In genomic region chr1:133131561-133131905, GRCm38 (mm10) we compare ENCODE assay signal across 8 mouse cellular contexts. TPM values are rescaled to one million over a fixed set of nuclear protein-coding genes. Genes with fewer than 3 reads are reported as not detected.
DNase-seq lines count a peak whose midpoint lies in the region; ATAC-seq and TF ChIP-seq lines count a peak whose summit lies in the region.

No protein-coding gene starts in this region.

- TF ChIP-seq CTCF in Patski (IDR thresholded peaks at IDR 0.05), result no peak

- CTCF ChIA-PET in Patski (lab: Charles Lee), result no interaction called here

- DNase-seq in heart, adult 8-10 months (ENCODE audit: low spot score), result no peak
- no peak for DNase-seq in Patski (ENCODE audit: low read depth, low spot score)
- no peak for DNase-seq in hindbrain, embryonic 14.5 days (ENCODE audit: low spot score)
- DNase-seq in midbrain, embryonic 11.5 days (ENCODE audit: low spot score, missing footprints), result no peak
- DNase-seq in cerebellum, postnatal 36 days, result no peak
- DNase-seq in layer of hippocampus, adult 9-11 months, result no peak
- DNase-seq in ovary, adult 18-20 months (ENCODE audit: low spot score), result no peak

- in situ Hi-C loops in Patski (cut with MboI; ENCODE audit: low pct_unique_long_range_greater_than_20kb), result no loop called here

- ATAC-seq in heart, embryonic 16.5 days (replicated peaks; ENCODE audit: extremely low read depth, insufficient read depth, low FRiP score), result peak; percentile 62; the same call in 1 of the 2 replicates
- peak; percentile 24 for ATAC-seq in Patski
- ATAC-seq in hindbrain, embryonic 14.5 days (ENCODE audit: low FRiP score), result no peak
- ATAC-seq in midbrain, embryonic 11.5 days (ENCODE audit: low FRiP score), result no peak

- peak overlapping the region; percentile 87 for H3K4me3 ChIP-seq in heart, embryonic 16.5 days (ENCODE audit: low read length)
- H3K4me3 ChIP-seq in hindbrain, embryonic 14.5 days (replicated peaks; ENCODE audit: low read length), result peak overlapping the region; percentile 71
- H3K4me3 ChIP-seq in midbrain, embryonic 11.5 days (ENCODE audit: low read depth, low read length), result peak overlapping the region; percentile 94

- peak overlapping the region; percentile 100 for H3K9ac ChIP-seq in heart, embryonic 16.5 days (ENCODE audit: low read length)
- peak overlapping the region; percentile 90 for H3K9ac ChIP-seq in hindbrain, embryonic 14.5 days
- H3K9ac ChIP-seq in midbrain, embryonic 11.5 days (ENCODE audit: low read length), result peak overlapping the region; percentile 92

- peak overlapping the region; percentile 99 for H3K27ac ChIP-seq in heart, embryonic 16.5 days (ENCODE audit: low read length)
- peak overlapping the region; percentile 95 for H3K27ac ChIP-seq in hindbrain, embryonic 14.5 days
- H3K27ac ChIP-seq in midbrain, embryonic 11.5 days (ENCODE audit: low read depth, low read length), result peak overlapping the region; percentile 93

- no peaks in the 10 kb centered on the region for H3K27me3 ChIP-seq in heart, embryonic 16.5 days (ENCODE audit: control insufficient read depth, insufficient read depth, low read length)
- no peaks in the 10 kb centered on the region for H3K27me3 ChIP-seq in Patski
- no peaks in the 10 kb centered on the region for H3K27me3 ChIP-seq in hindbrain, embryonic 14.5 days (ENCODE audit: control insufficient read depth, insufficient read depth, low read length)
- no peaks in the 10 kb centered on the region for H3K27me3 ChIP-seq in midbrain, embryonic 11.5 days (ENCODE audit: control insufficient read depth, insufficient read depth, low read length)

- peaks cover 21% of the 10 kb centered on the region for H3K4me1 ChIP-seq in heart, embryonic 16.5 days (ENCODE audit: control insufficient read depth, insufficient read depth, low read length)
- peaks cover 50% of the 10 kb centered on the region for H3K4me1 ChIP-seq in hindbrain, embryonic 14.5 days (replicated peaks; ENCODE audit: control insufficient read depth, insufficient read depth, low read length)
- H3K4me1 ChIP-seq in midbrain, embryonic 11.5 days (ENCODE audit: control insufficient read depth, insufficient read depth, low read length), result peaks cover 36% of the 10 kb centered on the region

- under 1% methylated on average over 35 of the region's 35 CpGs for WGBS in heart, embryonic 16.5 days
- WGBS in hindbrain, embryonic 14.5 days, result under 1% methylated on average over 35 of the region's 35 CpGs
- WGBS in midbrain, embryonic 11.5 days, result 1% methylated on average over 35 of the region's 35 CpGs

- H3K4me2 ChIP-seq in heart, embryonic 16.5 days (ENCODE audit: low read depth, low read length), result peak overlapping the region; percentile 97
- peak overlapping the region; percentile 95 for H3K4me2 ChIP-seq in hindbrain, embryonic 14.5 days (replicated peaks)
- H3K4me2 ChIP-seq in midbrain, embryonic 11.5 days, result peak overlapping the region; percentile 81

- H3K36me3 ChIP-seq in heart, embryonic 16.5 days (ENCODE audit: control insufficient read depth, insufficient read depth), result peaks cover 2% of the 10 kb centered on the region
- H3K36me3 ChIP-seq in hindbrain, embryonic 14.5 days (replicated peaks; ENCODE audit: control insufficient read depth, insufficient read depth), result peaks cover 19% of the 10 kb centered on the region
- H3K36me3 ChIP-seq in midbrain, embryonic 11.5 days (ENCODE audit: control insufficient read depth, insufficient read depth, low read length), result peaks cover 2% of the 10 kb centered on the region

- POLR2A ChIA-PET in Patski (lab: Charles Lee), result interaction anchor here (0.7 to 1.1 kb wide), 3 partner anchors 47 to 163 kb away, joined by 3 to 6 read pairs (median 3); no protein-coding TSS in a partner anchor

- H3K9me3 ChIP-seq in heart, embryonic 16.5 days (replicated peaks; ENCODE audit: control insufficient read depth, low read length), result no peaks in the 10 kb centered on the region
- H3K9me3 ChIP-seq in hindbrain, embryonic 14.5 days (ENCODE audit: control insufficient read depth, low read length), result no peaks in the 10 kb centered on the region
- H3K9me3 ChIP-seq in midbrain, embryonic 11.5 days (ENCODE audit: control insufficient read depth, low read length), result no peaks in the 10 kb centered on the region

RNA-seq across cellular contexts. Expression of gene Ppp1r15b, which starts 0.6 kb away (rescaled TPM):
- 22.3 and 25.1 TPM in 2 replicates for polyA plus RNA-seq in heart, embryonic 16.5 days (2015; fragmentation: Nextera tagmentation; extraction: Ambion mirVana)
- total RNA-seq in heart, adult 8-10 months (2022), result 10 to 100 TPM; 20.8 to 24.3 (median 21.7) TPM
- 44.2 TPM for polyA plus RNA-seq in Patski (2021)
- 29.6 and 36.0 TPM in 2 replicates for polyA plus RNA-seq in hindbrain, embryonic 14.5 days (2014; fragmentation: Nextera tagmentation; extraction: Ambion mirVana)
- polyA plus RNA-seq in midbrain, embryonic 11.5 days (2014; fragmentation: Nextera tagmentation; extraction: Ambion mirVana), result 49.5 and 53.0 TPM in 2 replicates

RNA-seq across cellular contexts. Expression of gene Plekha6, which starts 32.5 kb away (rescaled TPM):
- 12.3 and 14.0 TPM in 2 replicates for polyA plus RNA-seq in heart, embryonic 16.5 days (2015; fragmentation: Nextera tagmentation; extraction: Ambion mirVana)
- 10 to 100 TPM; 55.8 to 74.3 (median 66.5) TPM for total RNA-seq in heart, adult 8-10 months (2022)
- 17.6 TPM for polyA plus RNA-seq in Patski (2021)
- polyA plus RNA-seq in hindbrain, embryonic 14.5 days (2014; fragmentation: Nextera tagmentation; extraction: Ambion mirVana), result 21.4 and 22.2 TPM in 2 replicates
- polyA plus RNA-seq in midbrain, embryonic 11.5 days (2014; fragmentation: Nextera tagmentation; extraction: Ambion mirVana), result 15.7 and 17.0 TPM in 2 replicates

Comparison
In these comparisons a context has a peak if more than half of its experiments do, and no peak if none do; other contexts are left out.
1. ATAC-seq: peak in heart, embryonic 16.5 days (single experiment) and Patski (single experiment); none in hindbrain, embryonic 14.5 days (single experiment) and midbrain, embryonic 11.5 days (single experiment).
2. Peak in every context shown above with its lines, with median percentiles within 50 percentile points of each other: H3K27ac ChIP-seq, H3K4me2 ChIP-seq, H3K4me3 ChIP-seq and H3K9ac ChIP-seq.